Mouse (Mus musculus) small intestine, adult 2 months (tissue): ENCODE measurements at regions not wholly inside any gene's neighbourhood (a gene's known extent, or its start where the extent isn't known, plus 50 kb on each side); places are given as distances from the start of the nearest gene placed in this dataset.
"Not testable (repeated sequence)": the region's sequence is repeated elsewhere in the genome, so short reads cannot be mapped to it uniquely, and the experiment has no call there.

Experiments used
- CTCF ChIP-seq: fragments of 200-500 bp; IDR thresholded peaks from 2 replicates; pipeline ENCODE4 v1.5.1; 2012; ENCODE audit warnings: low read depth, mild to moderate bottlenecking, control low read depth, inconsistent platforms, low read length, moderate library complexity, mixed read lengths; ENCODE audit not compliant: insufficient replicate concordance, insufficient read length; ENCODE audit errors: extremely low read depth
- POLR2A ChIP-seq: fragments of 200-500 bp; IDR thresholded peaks from 2 replicates; pipeline ENCODE4 v1.6.1; 2012; ENCODE audit warnings: low read depth, mild to moderate bottlenecking, control low read depth, inconsistent platforms, low read length, moderate library complexity

GRCm38 (mm10) chr13:72253242-72253641, 289.7 kb upstream of the Irx1 start:
- TF ChIP-seq CTCF, POLR2A: not testable (repeated sequence)
